Mouse (Mus musculus) intestine, postnatal 0 days (tissue): ENCODE results near the gene Cd27. TPM values are rescaled to one million over a fixed set of nuclear protein-coding genes. Genes with fewer than 3 reads are reported as not detected.

Source experiments
- ATAC-seq: fragments of 200-750 bp; cut with Nextera tagmentation; 2 replicates; pipeline ENCODE4 v1.8.0; 2017; ENCODE audit warnings: mild to moderate bottlenecking, moderate TSS enrichment, moderate library complexity
- H3K27ac ChIP-seq: fragments of 300-500 bp; sonication (generic); 2 replicates; pipeline ENCODE4 v1.5.1; 2014; ENCODE audit warnings: mild to moderate bottlenecking, low read depth, low read length, moderate library complexity
- H3K27me3 ChIP-seq: fragments of 300-500 bp; sonication (generic); replicated peaks from 2 replicates; pipeline ENCODE4 v1.6.1; 2014; ENCODE audit warnings: low read length, mixed read lengths; ENCODE audit not compliant: control insufficient read depth, insufficient read depth
- H3K36me3 ChIP-seq: fragments of 300-500 bp; sonication (generic); 2 replicates; pipeline ENCODE4 v1.6.1; 2014; ENCODE audit warnings: mild to moderate bottlenecking, moderate library complexity; ENCODE audit not compliant: control insufficient read depth, insufficient read depth
- H3K4me1 ChIP-seq: fragments of 300-500 bp; sonication (generic); replicated peaks from 2 replicates; pipeline ENCODE4 v1.6.1; 2014; ENCODE audit warnings: antibody characterized with exemption, low read length, mixed read lengths; ENCODE audit not compliant: control insufficient read depth, insufficient read depth
- H3K4me2 ChIP-seq: fragments of 300-500 bp; sonication (generic); replicated peaks from 2 replicates; pipeline ENCODE4 v1.6.1; 2014; ENCODE audit warnings: low read depth, mild to moderate bottlenecking, moderate library complexity
- H3K4me3 ChIP-seq: fragments of 300-500 bp; sonication (generic); 2 replicates; pipeline ENCODE4 v1.5.1; 2014; ENCODE audit warnings: low read depth, low read length
- H3K9ac ChIP-seq: fragments of 300-500 bp; sonication (generic); 2 replicates; pipeline ENCODE4 v1.6.1; 2014; ENCODE audit warnings: mild to moderate bottlenecking, low read depth, low read length
- H3K9me3 ChIP-seq: fragments of 300-500 bp; sonication (generic); 2 replicates; pipeline ENCODE4 v1.6.1; 2016; ENCODE audit warnings: mixed run types; ENCODE audit not compliant: control insufficient read depth
- CTCF ChIP-seq: sonication (generic); IDR thresholded peaks from 2 replicates; pipeline ENCODE4 v1.5.1; 2016; ENCODE audit warnings: low read depth, mild to moderate bottlenecking, control low read depth, antibody characterized with exemption, moderate library complexity
- WGBS: fragments of 180-500 bp; shearing (Covaris S2); extraction: QIAGEN DNeasy Blood & Tissue Kit; methylation state at CpG from one replicate; pipeline ENCODE4 v1.1.7; 2014; 5-methylcytosine and 5-hydroxymethylcytosine counted together
- microRNA-seq: library from miRNA; unstranded; fragments of <30 nt; microRNA quantifications from one replicate; pipeline ENCODE4, GENCODE M21; 2016
- polyA plus RNA-seq: library from polyadenylated mRNA; unstranded; fragments of >200 nt; fragmentation: Nextera tagmentation; extraction: Ambion mirVana; gene quantifications from 2 replicates; pipeline ENCODE4 v1.2.1, GENCODE M21; 2015

The Cd27 gene
- polyA plus RNA-seq, 1 experiment from 2014 or later, result 0.78 TPM

DNA sequence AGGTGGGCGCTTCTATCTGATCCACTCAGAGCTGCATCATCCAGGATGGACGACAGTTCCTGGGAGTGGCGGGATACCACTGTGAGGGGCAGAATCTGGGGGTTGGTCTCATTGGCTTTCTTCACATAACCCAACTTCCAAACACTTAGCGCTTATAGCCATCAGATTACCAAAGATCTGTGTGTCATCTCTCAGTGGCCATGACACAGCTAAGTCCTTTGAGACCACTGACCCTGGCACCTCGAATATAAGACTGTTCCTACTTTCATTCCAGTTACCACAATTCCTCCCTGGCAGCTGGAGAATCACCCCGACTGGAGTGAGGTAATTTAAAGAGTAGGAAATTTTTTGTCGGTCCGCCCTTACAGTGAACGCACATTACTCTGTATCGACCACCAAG, 50.6 kb downstream of the Cd27 start:
- Histone ChIP-seq H3K27ac (no peak overlapping the region), H3K36me3 (peaks cover 72% of the 10 kb centered on the region), H3K9me3 (no peaks in the 10 kb centered on the region), H3K4me2 (no peak overlapping the region), H3K4me1 (no peaks in the 10 kb centered on the region), H3K9ac (no peak overlapping the region), H3K4me3 (no peak overlapping the region), H3K27me3 (no peaks in the 10 kb centered on the region)
- TF ChIP-seq CTCF, result no peak
- ATAC-seq, result no peak
- WGBS, result 93% methylated on average over 10 of the region's 10 CpGs

Small RNAs within 50 kb of the gene (microRNA-seq; reads per million reads assigned to microRNA genes)
- 0.82 reads per million for gene Mir3098
- not detected for gene Mir8113

Other genes with a start within 250 kb of the Cd27 start
- gene Pianp, start 240.3 kb downstream of the Cd27 start, polyA plus RNA-seq, result 1.8 and 2.1 TPM in 2 replicates
- 8.2 TPM in 2 replicates for gene Zfp384, start 227.9 kb downstream of the Cd27 start, polyA plus RNA-seq
- gene Ing4, start 197.2 kb downstream of the Cd27 start, polyA plus RNA-seq, result 65.4 and 70.1 TPM in 2 replicates
- gene Acrbp, start 187.3 kb downstream of the Cd27 start, polyA plus RNA-seq, result 3.1 and 4.1 TPM in 2 replicates
- 9.2 and 9.9 TPM in 2 replicates for gene Lpar5, start 169.1 kb downstream of the Cd27 start, polyA plus RNA-seq
- gene Chd4, start 141.0 kb downstream of the Cd27 start, polyA plus RNA-seq, result 30.7 and 34.2 TPM in 2 replicates
- 21.9 and 22.6 TPM in 2 replicates for gene Nop2, start 105.1 kb downstream of the Cd27 start, polyA plus RNA-seq
- gene Iffo1, start 91.8 kb downstream of the Cd27 start, polyA plus RNA-seq, result 3.2 and 3.9 TPM in 2 replicates
- 1,338 and 1,629 TPM in 2 replicates for gene Gapdh, start 70.5 kb downstream of the Cd27 start, polyA plus RNA-seq
- gene Ncapd2, start 45.3 kb downstream of the Cd27 start, polyA plus RNA-seq, result 17.9 and 19.0 TPM in 2 replicates
- 270 and 282 TPM in 2 replicates for gene Mrpl51, start 45.2 kb downstream of the Cd27 start, polyA plus RNA-seq
- 2.7 and 3.4 TPM in 2 replicates for gene Vamp1, start 21.5 kb downstream of the Cd27 start, polyA plus RNA-seq
- gene Tapbpl, start 5.2 kb downstream of the Cd27 start, polyA plus RNA-seq, result 25.9 and 26.7 TPM in 2 replicates
- gene Tuba3a, start 49.0 kb upstream of the Cd27 start, polyA plus RNA-seq, result not detected in 2 replicates
- 104 and 110 TPM in 2 replicates for gene Ltbr, start 76.9 kb upstream of the Cd27 start, polyA plus RNA-seq
- 16.9 and 19.0 TPM in 2 replicates for gene Scnn1a, start 83.6 kb upstream of the Cd27 start, polyA plus RNA-seq
- 108 and 109 TPM in 2 replicates for gene Tnfrsf1a, start 112.4 kb upstream of the Cd27 start, polyA plus RNA-seq
- gene Plekhg6, start 143.8 kb upstream of the Cd27 start, polyA plus RNA-seq, result 31.4 and 37.0 TPM in 2 replicates